Mouse (Mus musculus) pancreas, adult 10 weeks (tissue): ENCODE data around the gene Nup210l. TPM values are rescaled to one million over a fixed set of nuclear protein-coding genes. Genes with fewer than 3 reads are reported as not detected.

Source experiments
- polyA plus RNA-seq: library from polyadenylated mRNA; stranded (reverse); fragments of 350-450 nt; fragmentation: Illumina TruSeq; extraction: RNeasy Lipid Tissue Mini Kit (QIAGEN cat#74804); gene quantifications from one replicate; pipeline ENCODE4 v1.2.3, GENCODE M21; 2015; ENCODE audit warnings: low read depth, low replicate concordance; ENCODE audit not compliant: insufficient read depth

Gene Nup210l
- polyA plus RNA-seq, result not detected

GRCm38 (mm10) chr3:90103938-90104337 lies at the start of gene Nup210l:
Gene Nup210l (plus strand): TSS chr3:90104132.

GRCm38 (mm10) chr3:90072294-90072693 lies 31.6 kb upstream of the Nup210l start, which contains the start of gene Tpm3:
Gene Tpm3 (plus strand): TSS chr3:90072649.

GRCm38 (mm10) chr3:90213377-90213866 lies 109.5 kb downstream of the Nup210l start, which contains the start of the genes Rps27 and Rab13:
Gene Rps27 (minus strand): TSS chr3:90213651.
Gene Rab13 (plus strand): TSS chr3:90213695.

GRCm38 (mm10) chr3:90231507-90232333 lies 127.8 kb downstream of the Nup210l start, which contains the start of gene Jtb:
Gene Jtb (plus strand): TSS chr3:90231597.

GRCm38 (mm10) chr3:90242984-90243775 lies 139.2 kb downstream of the Nup210l start, which contains the start of gene Creb3l4:
Gene Creb3l4 (minus strand): TSS chr3:90243512.

GRCm38 (mm10) chr3:90247960-90248745 lies 144.2 kb downstream of the Nup210l start, which contains the start of gene Slc39a1:
Gene Slc39a1 (plus strand): TSS chr3:90248172.

GRCm38 (mm10) chr3:90253653-90254418 lies 149.9 kb downstream of the Nup210l start, which contains the start of gene Crtc2:
Gene Crtc2 (plus strand): TSS chr3:90254163.

Other genes starting within 250 kb of the Nup210l start
- 4.7 TPM for gene Il6ra, start 190.9 kb upstream of the Nup210l start, polyA plus RNA-seq
- gene Atp8b2, start 140.6 kb upstream of the Nup210l start, polyA plus RNA-seq, result 10.9 TPM
- gene Hax1, start 105.4 kb upstream of the Nup210l start, polyA plus RNA-seq, result 32.6 TPM
- gene 4933434E20Rik, start 52.5 kb upstream of the Nup210l start, polyA plus RNA-seq, result 22.4 TPM
- gene Ubap2l, start 51.5 kb upstream of the Nup210l start, polyA plus RNA-seq, result 20.0 TPM
- 51.9 TPM for gene Tpm3, start 31.5 kb upstream of the Nup210l start, polyA plus RNA-seq
- 1,024 TPM for gene Rps27, start 109.5 kb downstream of the Nup210l start, polyA plus RNA-seq
- gene Rab13, start 109.6 kb downstream of the Nup210l start, polyA plus RNA-seq, result 3.2 TPM
- gene Jtb, start 127.5 kb downstream of the Nup210l start, polyA plus RNA-seq, result 60.7 TPM
- gene Creb3l4, start 139.4 kb downstream of the Nup210l start, polyA plus RNA-seq, result not detected
- gene Slc39a1, start 144.0 kb downstream of the Nup210l start, polyA plus RNA-seq, result 13.2 TPM
- gene Crtc2, start 150.0 kb downstream of the Nup210l start, polyA plus RNA-seq, result 9.5 TPM
- gene Dennd4b, start 161.1 kb downstream of the Nup210l start, polyA plus RNA-seq, result 3.7 TPM
- 3.5 TPM for gene Gatad2b, start 189.0 kb downstream of the Nup210l start, polyA plus RNA-seq